Mouse (Mus musculus): Measurements from ENCODE around the gene Antxr1. TPM values are rescaled to one million over a fixed set of nuclear protein-coding genes. Genes with fewer than 3 reads are reported as not detected.
"Not testable (repeated sequence)": the region's sequence is repeated elsewhere in the genome, so short reads cannot be mapped to it uniquely, and the experiment has no call there.

Antxr1 gene
- polyA plus RNA-seq, 1 experiment from 2014 or later, result 4.3 TPM

DNA sequence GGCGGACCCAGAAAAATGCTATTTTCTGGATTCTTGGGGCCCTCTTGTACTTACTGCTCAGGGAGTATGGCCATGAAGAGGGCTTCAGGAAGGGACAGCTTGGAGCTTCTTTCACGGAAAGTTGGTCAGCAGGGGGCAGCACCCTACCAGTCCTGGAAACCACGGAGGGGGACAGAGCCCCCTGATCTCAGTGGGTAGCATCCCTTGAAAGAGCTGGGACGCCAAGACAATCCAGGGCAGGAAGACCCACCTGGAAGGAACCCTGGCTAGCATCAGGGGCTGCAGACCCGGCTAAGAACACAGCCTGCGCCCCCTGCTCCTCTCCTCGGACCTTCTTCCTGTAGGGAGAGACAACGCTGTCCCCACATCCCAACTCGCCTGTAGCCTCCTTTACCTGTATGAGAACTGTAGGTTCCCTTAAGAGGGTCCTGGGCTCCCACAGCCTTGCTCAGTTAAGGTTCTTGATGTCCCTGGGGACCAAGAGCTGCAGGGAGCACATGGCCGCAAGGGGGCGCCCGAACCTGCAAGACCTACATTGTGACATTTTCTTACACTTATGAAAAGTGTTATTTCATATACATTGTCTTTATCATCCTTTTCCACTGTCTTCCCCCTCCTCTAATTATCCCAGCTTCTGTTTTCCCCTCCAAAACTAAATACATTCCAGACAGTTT lies 234.2 kb downstream of the Antxr1 start:
- Histone ChIP-seq H3K4me3 (replicated peaks) (peak overlapping the region; percentile 18; the same call in 1 of the 2 replicates), H3K4me1 (peaks cover 12% of the 10 kb centered on the region), H3K4me2 (peak overlapping the region; percentile 52), H3K27ac (no peak overlapping the region), H3K27me3 (no peaks in the 10 kb centered on the region), H3K9me3 (no peaks in the 10 kb centered on the region), H3K36me3 (replicated peaks) (no peaks in the 10 kb centered on the region), H3K9ac (no peak overlapping the region)
- WGBS, result 6% methylated on average over 12 of the region's 12 CpGs
- ATAC-seq (ENCODE audit: low FRiP score), result peak; percentile 73; the same call in 1 of the 2 replicates

DNA sequence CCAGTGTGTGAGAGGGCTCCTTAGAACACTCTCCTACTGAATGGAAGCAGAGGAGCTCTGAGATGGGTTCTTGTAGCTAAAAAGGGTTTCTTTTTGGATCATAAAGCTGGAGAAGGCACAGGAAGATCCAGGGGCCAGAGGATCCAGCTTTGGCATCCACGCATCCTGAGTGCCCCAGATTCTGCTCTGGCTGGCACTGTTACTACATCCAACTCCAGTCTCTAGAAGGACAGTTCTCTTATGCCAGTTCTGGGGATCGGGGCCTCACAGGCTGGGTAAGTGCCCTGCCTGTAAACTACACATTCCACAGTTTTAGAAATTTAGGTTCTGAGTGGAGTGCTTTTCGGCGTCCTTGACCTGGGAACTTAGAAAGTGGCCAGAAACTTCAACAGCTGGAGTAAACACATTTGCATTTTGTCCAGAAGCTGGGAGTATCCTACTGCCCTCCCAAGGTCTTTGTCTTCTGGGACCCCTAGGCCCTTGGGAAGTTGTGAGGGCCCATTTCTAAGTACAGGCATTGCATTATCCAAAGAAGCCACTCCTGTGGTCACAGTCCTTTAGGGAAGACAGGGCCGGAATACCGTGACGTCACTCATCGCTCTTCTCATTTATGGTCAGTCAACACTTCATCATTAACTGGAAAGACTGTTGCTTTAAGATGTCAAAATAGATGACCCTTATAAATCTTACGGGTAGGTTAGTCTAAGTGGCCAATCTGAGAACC lies 235.2 kb downstream of the Antxr1 start:
- Histone ChIP-seq H3K4me2 (no peak overlapping the region), H3K4me3 (replicated peaks) (no peak overlapping the region), H3K9me3 (no peaks in the 10 kb centered on the region), H3K36me3 (replicated peaks) (no peaks in the 10 kb centered on the region), H3K27ac (no peak overlapping the region), H3K27me3 (no peaks in the 10 kb centered on the region), H3K9ac (no peak overlapping the region), H3K4me1 (peaks cover 12% of the 10 kb centered on the region)
- WGBS, result 89% methylated on average over 9 of the region's 9 CpGs
- ATAC-seq (ENCODE audit: low FRiP score), result no peak

DNA sequence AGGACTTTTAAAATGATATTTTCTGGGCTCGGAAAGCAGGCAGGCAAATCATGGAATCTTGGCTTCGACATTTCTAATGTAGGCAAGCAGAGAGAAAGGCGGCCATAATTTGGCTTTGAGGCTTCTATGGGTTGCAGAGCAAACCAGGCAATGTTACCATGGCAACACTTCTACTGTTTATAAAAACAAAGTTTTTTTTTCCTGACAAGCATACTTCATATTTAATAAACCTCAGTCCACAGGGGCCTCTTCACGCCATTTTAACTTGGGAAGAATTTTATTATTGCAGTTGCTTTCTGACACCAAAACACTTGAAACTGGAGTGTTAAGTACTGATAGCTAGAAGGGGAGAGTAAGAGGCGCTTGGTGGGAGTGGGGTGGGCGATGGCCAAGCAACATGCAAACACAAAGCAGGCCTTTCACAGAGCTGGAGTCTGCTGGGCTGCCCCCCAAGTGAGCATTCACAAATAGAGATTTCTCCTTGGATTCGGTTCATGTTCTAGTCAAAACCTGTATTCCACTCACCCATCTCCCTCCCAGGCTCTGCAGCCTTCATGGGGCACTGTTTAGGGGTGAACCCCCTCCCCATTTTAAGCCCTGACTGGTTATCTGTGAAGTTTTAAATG lies 235.8 kb downstream of the Antxr1 start:
- Histone ChIP-seq H3K9ac (no peak overlapping the region), H3K27me3 (no peaks in the 10 kb centered on the region), H3K4me2 (no peak overlapping the region), H3K4me1 (peaks cover 12% of the 10 kb centered on the region), H3K27ac (no peak overlapping the region), H3K36me3 (replicated peaks) (no peaks in the 10 kb centered on the region), H3K4me3 (replicated peaks) (no peak overlapping the region), H3K9me3 (no peaks in the 10 kb centered on the region)
- WGBS, result 58% methylated on average over 7 of the region's 7 CpGs
- ATAC-seq (ENCODE audit: low FRiP score), result no peak

DNA sequence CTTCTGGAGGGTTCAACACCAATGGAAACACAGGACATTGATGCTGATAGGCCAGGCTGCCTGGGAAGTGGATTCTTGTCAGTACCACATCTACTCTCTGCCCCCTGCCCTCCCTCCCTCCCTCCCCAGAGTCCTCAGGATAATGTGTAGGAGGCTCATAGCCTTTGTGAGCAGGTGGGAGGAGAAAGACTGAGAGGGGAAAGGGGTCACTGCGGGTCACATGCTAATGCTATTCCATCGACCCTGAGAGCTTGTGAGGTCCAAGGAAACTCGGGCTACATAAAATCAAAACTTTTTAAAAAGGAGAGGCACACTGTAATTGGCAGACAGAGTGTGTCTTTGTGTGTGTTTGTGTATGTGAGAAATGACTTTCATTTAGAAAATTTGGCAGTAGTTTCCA lies 236.4 kb downstream of the Antxr1 start:
- 22% methylated on average over 3 of the region's 3 CpGs for WGBS
- Histone ChIP-seq H3K4me3 (replicated peaks) (no peak overlapping the region), H3K27me3 (no peaks in the 10 kb centered on the region), H3K9ac (no peak overlapping the region), H3K36me3 (replicated peaks) (no peaks in the 10 kb centered on the region), H3K27ac (no peak overlapping the region), H3K4me1 (peaks cover 12% of the 10 kb centered on the region), H3K4me2 (no peak overlapping the region), H3K9me3 (no peaks in the 10 kb centered on the region)
- no peak for ATAC-seq (ENCODE audit: low FRiP score)

DNA sequence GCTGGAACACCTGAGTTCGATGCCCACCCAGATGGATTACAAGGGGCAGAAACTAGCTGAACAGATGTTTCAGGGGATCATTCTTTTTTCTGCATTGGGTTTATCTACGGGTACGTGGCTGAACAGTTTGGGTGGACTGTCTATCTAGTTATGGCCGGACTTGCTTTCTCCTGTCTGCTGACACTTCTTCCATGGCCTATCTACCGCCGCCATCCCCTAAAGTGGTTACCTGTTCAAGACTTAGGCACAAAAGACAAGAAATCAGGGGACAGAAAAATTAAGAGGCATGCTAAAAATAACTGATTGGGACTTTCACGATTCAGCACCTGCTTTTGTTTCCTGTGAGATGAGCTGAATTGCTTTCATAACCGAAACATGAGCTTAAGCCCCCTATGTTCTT lies 242.0 kb downstream of the Antxr1 start:
- H3K27me3 ChIP-seq; H3K9me3 ChIP-seq; H3K4me2 ChIP-seq; H3K9ac ChIP-seq; ATAC-seq (ENCODE audit: low FRiP score); H3K4me3 ChIP-seq (replicated peaks); H3K4me1 ChIP-seq; H3K27ac ChIP-seq: not testable (repeated sequence)
- WGBS, result 91% methylated on average over 8 of the region's 8 CpGs
- H3K36me3 ChIP-seq (replicated peaks), result peaks cover 17% of the 10 kb centered on the region

DNA sequence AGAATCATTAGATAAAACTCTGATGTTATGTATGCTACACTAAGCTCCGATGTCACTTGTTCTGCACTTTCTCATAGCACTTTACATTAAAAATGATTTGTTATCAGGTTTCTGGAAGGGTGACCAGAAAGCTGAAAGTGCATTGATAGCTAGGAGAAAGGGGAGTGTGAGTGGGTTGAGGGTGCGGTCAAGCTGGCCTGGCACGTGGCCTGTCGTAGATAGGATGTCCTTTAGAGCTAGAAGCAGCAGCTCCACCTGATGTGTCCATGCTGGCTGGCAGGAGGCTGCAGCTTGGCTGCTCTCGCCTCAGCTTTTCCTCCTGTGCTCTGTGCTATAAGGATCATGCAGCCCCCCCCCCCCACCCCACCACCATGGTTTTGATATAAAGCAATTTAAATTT lies 243.1 kb downstream of the Antxr1 start:
- H3K9me3 ChIP-seq, result no peaks in the 10 kb centered on the region
- H3K36me3 ChIP-seq (replicated peaks), result peaks cover 25% of the 10 kb centered on the region
- H3K4me3 ChIP-seq (replicated peaks), result no peak overlapping the region
- no peak for ATAC-seq (ENCODE audit: low FRiP score)
- WGBS, result 79% methylated on average over 5 of the region's 5 CpGs
- H3K27ac ChIP-seq, result no peak overlapping the region
- no peaks in the 10 kb centered on the region for H3K27me3 ChIP-seq
- no peak overlapping the region for H3K4me2 ChIP-seq
- no peaks in the 10 kb centered on the region for H3K4me1 ChIP-seq
- no peak overlapping the region for H3K9ac ChIP-seq

DNA sequence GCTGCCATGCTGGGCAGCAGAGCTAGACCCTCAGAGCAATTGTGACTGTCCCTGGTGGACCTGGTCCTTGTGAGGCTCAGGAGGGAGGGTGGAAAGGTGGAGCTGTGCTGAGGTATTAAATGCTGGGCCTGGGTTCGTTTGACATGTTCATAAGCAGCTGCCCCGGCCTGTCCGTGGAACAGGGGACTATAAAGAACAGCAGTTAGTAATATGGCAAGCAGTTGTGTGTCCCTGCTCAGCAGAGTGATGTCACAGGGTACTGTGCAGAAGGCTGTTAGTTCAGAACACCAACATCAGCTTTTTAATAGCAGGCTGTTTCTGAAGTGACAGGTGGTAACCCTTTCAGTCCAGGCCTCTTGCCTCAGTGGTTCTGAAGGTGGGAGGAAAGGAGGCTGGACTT lies 244.7 kb downstream of the Antxr1 start:
- Histone ChIP-seq H3K9me3 (no peaks in the 10 kb centered on the region), H3K9ac (no peak overlapping the region), H3K27ac (no peak overlapping the region), H3K4me1 (no peaks in the 10 kb centered on the region), H3K4me3 (replicated peaks) (no peak overlapping the region), H3K27me3 (no peaks in the 10 kb centered on the region), H3K4me2 (no peak overlapping the region), H3K36me3 (replicated peaks) (peaks cover 36% of the 10 kb centered on the region)
- ATAC-seq (ENCODE audit: low FRiP score), result no peak
- WGBS, result 89% methylated on average over 3 of the region's 3 CpGs

DNA sequence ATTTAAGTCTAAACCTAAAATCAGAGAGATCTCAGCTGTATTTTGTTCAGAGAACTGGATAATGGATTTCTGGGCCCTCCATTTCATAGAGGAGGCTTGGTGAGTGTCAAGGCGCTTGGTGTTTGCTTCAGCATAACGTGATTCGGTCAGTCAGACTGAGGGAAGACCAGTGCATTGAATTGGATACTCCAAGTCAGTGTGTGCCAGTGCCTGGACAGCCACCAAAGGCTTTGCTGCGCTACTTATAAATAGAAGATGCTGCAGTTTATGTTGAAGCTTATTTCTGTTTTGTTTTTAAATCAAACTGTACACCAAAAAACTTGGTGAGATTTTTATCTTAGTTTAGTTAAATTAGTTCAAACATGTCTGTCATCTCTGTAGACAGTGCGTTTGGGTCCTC lies 247.3 kb downstream of the Antxr1 start:
- no peak overlapping the region for H3K4me2 ChIP-seq
- WGBS, result 92% methylated on average over 5 of the region's 5 CpGs
- no peak for ATAC-seq (ENCODE audit: low FRiP score)
- no peak overlapping the region for H3K4me3 ChIP-seq (replicated peaks)
- peaks cover 59% of the 10 kb centered on the region for H3K36me3 ChIP-seq (replicated peaks)
- no peak overlapping the region for H3K9ac ChIP-seq
- no peaks in the 10 kb centered on the region for H3K4me1 ChIP-seq
- H3K27me3 ChIP-seq, result no peaks in the 10 kb centered on the region
- H3K27ac ChIP-seq, result no peak overlapping the region
- H3K9me3 ChIP-seq, result no peaks in the 10 kb centered on the region

DNA sequence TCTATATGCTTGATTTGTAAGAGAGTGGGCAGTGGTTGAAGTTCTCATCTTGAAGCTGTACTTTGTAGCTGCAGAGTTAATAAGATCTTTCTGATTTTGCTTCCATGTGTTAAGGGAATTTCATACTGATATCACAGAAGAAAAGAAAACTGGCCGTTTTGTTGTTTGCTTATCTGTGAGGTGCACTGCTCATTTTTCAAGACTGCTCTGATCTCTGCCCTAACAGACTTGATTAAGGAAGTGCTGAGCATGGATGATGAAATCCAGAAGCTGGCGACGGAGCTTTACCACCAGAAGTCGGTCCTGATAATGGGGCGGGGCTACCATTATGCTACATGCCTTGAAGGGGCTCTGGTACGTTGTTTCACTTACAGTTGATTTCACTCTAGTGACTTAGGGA lies 250.6 kb downstream of the Antxr1 start:
- 84% methylated on average over 6 of the region's 6 CpGs for WGBS
- H3K27me3 ChIP-seq, result no peaks in the 10 kb centered on the region
- ATAC-seq (ENCODE audit: low FRiP score), result no peak
- H3K36me3 ChIP-seq (replicated peaks), result peaks cover 79% of the 10 kb centered on the region
- H3K9ac ChIP-seq, result no peak overlapping the region
- no peak overlapping the region for H3K4me2 ChIP-seq
- no peak overlapping the region for H3K4me3 ChIP-seq (replicated peaks)
- no peak overlapping the region for H3K27ac ChIP-seq
- no peaks in the 10 kb centered on the region for H3K4me1 ChIP-seq
- no peaks in the 10 kb centered on the region for H3K9me3 ChIP-seq

Other genes starting within 250 kb of the Antxr1 start
- 0.19 TPM in 1 of 2 replicates, not detected in the other for gene D6Ertd527e, start 231.1 kb downstream of the Antxr1 start, polyA plus RNA-seq (2016; fragmentation: Nextera tagmentation; extraction: Ambion mirVana)
- gene Gkn1, start 15.1 kb upstream of the Antxr1 start, polyA plus RNA-seq (2016; fragmentation: Nextera tagmentation; extraction: Ambion mirVana), result not detected in 2 replicates
- gene Gkn2, start 37.5 kb upstream of the Antxr1 start, polyA plus RNA-seq (2016; fragmentation: Nextera tagmentation; extraction: Ambion mirVana), result not detected in 2 replicates
- 0.31 TPM in 1 of 2 replicates, not detected in the other for gene Gkn3, start 53.1 kb upstream of the Antxr1 start, polyA plus RNA-seq (2016; fragmentation: Nextera tagmentation; extraction: Ambion mirVana)
- gene Bmp10, start 93.2 kb upstream of the Antxr1 start, polyA plus RNA-seq (2016; fragmentation: Nextera tagmentation; extraction: Ambion mirVana), result not detected in 2 replicates
- 1.4 and 1.6 TPM in 2 replicates for gene Arhgap25, start 197.4 kb upstream of the Antxr1 start, polyA plus RNA-seq (2016; fragmentation: Nextera tagmentation; extraction: Ambion mirVana)